Mouse (Mus musculus) myocyte (in vitro differentiated cells): Measurements from ENCODE around the gene Btbd3.

Experiments used
- CEBPB ChIP-seq: IDR thresholded peaks from 2 replicates; pipeline ENCODE4 v1.6.1; 2011; ENCODE audit warnings: mild to moderate bottlenecking, moderate library complexity; ENCODE audit not compliant: poor library complexity, insufficient read depth, severe bottlenecking
- E2F4 ChIP-seq: IDR thresholded peaks from one replicate; pipeline ENCODE4 v1.6.1; 2011; ENCODE audit warnings: mild to moderate bottlenecking, control low read depth, moderate library complexity; ENCODE audit not compliant: insufficient read depth
- MAX ChIP-seq: IDR thresholded peaks from one replicate; pipeline ENCODE4 v1.6.1; 2011; ENCODE audit warnings: low read depth, mild to moderate bottlenecking, control low read depth
- MYOD1 ChIP-seq, 3 experiments: IDR thresholded peaks; one replicate each; pipeline ENCODE4 v1.6.1; 2011; ENCODE audit warnings: control low read depth in 2 of 3, low read depth in 2 of 3, mild to moderate bottlenecking in 2 of 3, moderate library complexity in 1 of 3; ENCODE audit not compliant: insufficient read length in 2 of 3, control insufficient read depth in 1 of 3
- MYOG ChIP-seq, 3 experiments: IDR thresholded peaks; one replicate each; pipeline ENCODE4 v1.6.1; 2011; ENCODE audit warnings: control low read depth in 2 of 3, low read depth in 2 of 3, mild to moderate bottlenecking in 2 of 3; ENCODE audit not compliant: insufficient read length in 2 of 3, control insufficient read depth in 1 of 3, insufficient read depth in 1 of 3
- POLR2A ChIP-seq: IDR thresholded peaks from one replicate; pipeline ENCODE4 v1.6.1; 2011; ENCODE audit warnings: low read depth, mild to moderate bottlenecking, control low read depth, moderate library complexity; ENCODE audit not compliant: insufficient read length
- POLR2AphosphoS2 ChIP-seq: IDR thresholded peaks from one replicate; pipeline ENCODE4 v1.6.1; 2011; ENCODE audit warnings: low read depth, control low read depth; ENCODE audit not compliant: insufficient read length
- REST ChIP-seq: IDR thresholded peaks from one replicate; pipeline ENCODE4 v1.6.1; 2011; ENCODE audit warnings: mild to moderate bottlenecking, control low read depth, moderate library complexity; ENCODE audit not compliant: insufficient read depth, insufficient read length
- SRF ChIP-seq: IDR thresholded peaks from one replicate; pipeline ENCODE4 v1.6.1; 2011; ENCODE audit warnings: low read depth; ENCODE audit not compliant: control insufficient read depth, insufficient read length
- TCF12 ChIP-seq: IDR thresholded peaks from one replicate; pipeline ENCODE4 v1.6.1; 2011; ENCODE audit warnings: mild to moderate bottlenecking, control low read depth; ENCODE audit not compliant: poor library complexity, insufficient read depth, severe bottlenecking
- TCF3 ChIP-seq: IDR thresholded peaks from one replicate; pipeline ENCODE4 v1.6.1; 2011; ENCODE audit warnings: low read depth, control low read depth; ENCODE audit not compliant: insufficient read length
- USF1 ChIP-seq: IDR thresholded peaks from one replicate; pipeline ENCODE4 v1.6.1; 2011; ENCODE audit warnings: low read depth, mild to moderate bottlenecking, control low read depth, moderate library complexity

DNA sequence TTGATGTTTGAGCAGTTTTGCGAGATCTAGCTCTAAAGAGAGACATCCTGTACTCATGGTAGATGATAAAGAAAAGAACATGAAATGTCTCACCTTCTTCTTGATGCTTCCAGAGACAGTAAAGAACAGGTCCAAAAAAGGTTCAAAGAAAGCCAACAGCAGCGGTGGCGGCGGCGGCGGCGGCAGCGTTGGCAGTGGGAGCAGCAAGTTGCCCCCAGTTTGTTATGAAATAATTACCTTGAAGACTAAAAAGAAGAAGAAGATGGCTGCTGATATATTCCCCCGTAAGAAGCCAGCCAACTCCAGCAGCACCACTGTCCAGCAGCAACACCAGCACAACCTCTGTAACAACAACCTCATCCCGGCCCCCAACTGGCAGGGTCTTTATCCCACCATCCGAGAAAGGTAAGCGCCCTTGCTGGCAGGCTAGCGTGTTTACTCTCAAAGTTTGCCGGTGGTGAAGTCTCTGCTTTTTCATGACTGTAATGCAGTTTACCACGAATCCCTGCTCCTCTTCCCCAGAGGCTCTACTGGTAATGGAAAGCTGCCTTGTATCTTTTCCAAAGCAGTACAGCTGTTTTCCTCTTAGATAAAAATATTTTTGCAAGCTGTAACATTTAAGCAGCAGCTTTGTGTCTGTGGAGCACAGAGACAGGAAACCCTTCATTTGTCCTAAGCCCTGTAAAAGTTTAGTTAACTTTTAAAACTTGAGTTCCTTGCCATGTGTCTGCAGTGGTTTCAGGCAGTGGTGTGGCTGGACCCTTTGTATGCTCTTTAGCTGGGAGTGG is 22.7 kb downstream of the Btbd3 start:
- TF ChIP-seq TCF3 (no peak), USF1 (no peak), MAX (no peak), E2F4 (no peak), POLR2A (no peak), CEBPB (no peak), SRF (no peak), POLR2AphosphoS2 (no peak), REST (no peak), MYOG (IDR thresholded peaks at IDR 0.05; ENCODE audit: control insufficient read depth in 1 of 3, insufficient read depth in 1 of 3, insufficient read length in 2 of 3, low read depth in 2 of 3) (no peak), TCF12 (no peak), MYOD1 (IDR thresholded peaks at IDR 0.05; ENCODE audit: control insufficient read depth in 1 of 3, insufficient read length in 2 of 3, low read depth in 2 of 3) (no peak)
